Mouse (Mus musculus) hindlimb bud, embryonic 11.5 days (tissue): ENCODE measurements around the gene Bloc1s3.

ENCODE experiments used
- DNase-seq: peaks from one replicate; pipeline ENCODE4 v3.0.0-alpha.2; 2012; ENCODE audit warnings: low read depth, low spot score; ENCODE audit errors: extremely low spot score

The Bloc1s3 gene

DNA sequence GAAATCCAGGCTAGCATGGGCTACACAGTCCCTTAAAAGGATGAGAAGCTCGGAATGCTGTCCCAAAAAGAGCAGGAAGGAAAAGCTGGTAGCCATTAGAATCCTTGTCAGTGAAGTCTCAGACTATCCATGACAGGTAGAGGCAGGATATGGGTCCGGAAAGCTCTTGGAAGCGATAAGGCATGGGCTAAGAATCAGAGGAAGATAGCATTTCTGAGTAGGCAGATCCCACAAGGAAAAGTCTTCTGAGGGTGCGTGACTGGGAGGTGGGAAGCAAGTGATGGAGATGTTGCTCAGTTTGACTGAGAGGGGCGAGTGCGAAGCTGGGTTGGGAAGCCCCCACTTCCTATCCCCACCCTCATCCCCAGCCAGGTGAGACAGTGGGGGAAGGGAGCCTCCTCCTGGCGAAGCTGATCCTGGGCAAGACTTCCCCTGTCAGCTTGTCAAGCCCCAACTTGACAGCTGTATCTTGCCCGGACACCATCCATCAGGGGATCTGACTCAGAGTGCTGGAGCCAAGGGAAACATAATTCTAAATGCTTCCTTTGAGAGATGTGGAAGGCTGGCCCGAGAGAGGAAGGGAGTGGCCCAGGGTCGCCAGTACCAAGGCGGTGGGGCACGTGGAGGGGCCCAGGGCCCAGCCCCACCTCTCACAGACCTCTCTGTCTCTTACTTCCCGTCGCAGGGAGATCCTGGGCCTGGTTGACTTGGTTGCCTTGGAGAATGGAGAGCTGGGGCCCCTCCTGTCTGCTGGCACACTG lies 30.4 kb downstream of the Bloc1s3 start:
- no peak for DNase-seq

GRCm38 (mm10) chr7:19477084-19477483 lies 31.1 kb downstream of the Bloc1s3 start:
- no peak for DNase-seq

DNA sequence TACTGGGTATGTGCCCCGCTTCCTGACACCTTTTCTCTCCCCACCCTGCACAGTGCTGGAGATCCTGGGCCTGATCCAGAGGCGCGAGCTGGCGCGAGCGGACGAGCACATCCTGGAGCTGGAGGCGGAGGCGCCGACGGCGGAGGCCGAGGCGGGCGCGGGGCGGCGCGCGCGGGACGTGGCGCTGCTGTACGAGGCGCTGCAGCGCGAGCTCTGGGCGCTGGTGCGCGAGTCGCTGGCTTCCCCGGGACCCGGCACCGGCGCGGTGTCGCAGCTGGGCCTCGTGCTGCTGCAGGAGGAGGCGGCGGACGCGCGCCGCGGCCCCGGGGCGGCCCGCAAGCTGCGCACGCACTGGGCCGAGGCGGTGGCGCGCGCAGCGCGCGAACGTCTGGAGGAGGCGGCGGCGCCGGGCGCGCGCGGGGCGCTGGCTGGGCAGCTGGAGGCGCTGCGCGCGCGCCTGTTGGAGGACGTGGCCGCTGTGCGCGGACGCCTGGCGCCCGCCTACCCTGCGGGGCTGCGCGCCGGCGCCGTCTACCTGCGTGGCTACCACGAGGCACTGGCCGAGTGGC lies 34.2 kb downstream of the Bloc1s3 start:
- DNase-seq = no peak

DNA sequence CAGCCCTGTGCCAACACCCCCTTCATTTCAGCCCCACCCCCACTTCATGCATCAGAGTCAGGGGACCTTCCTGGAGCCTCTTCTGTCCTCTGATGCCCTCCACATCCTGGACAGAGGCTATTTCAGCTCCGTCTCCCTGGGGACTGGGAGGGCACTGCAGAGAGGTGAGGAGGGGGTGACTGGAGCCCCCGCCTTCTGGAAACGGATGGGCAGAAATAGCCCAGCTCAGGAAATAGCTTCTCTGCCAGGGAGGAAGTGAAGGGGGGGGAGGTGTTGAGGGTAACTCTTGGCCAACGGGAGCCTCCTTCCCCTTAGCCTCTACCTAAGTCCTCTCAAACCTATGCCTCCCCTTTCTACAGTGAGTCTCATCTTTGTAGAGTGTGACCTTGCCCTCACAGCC lies 35.8 kb downstream of the Bloc1s3 start:
- no peak for DNase-seq

GRCm38 (mm10) chr7:19470308-19470707 lies 37.9 kb downstream of the Bloc1s3 start:
- no peak for DNase-seq

DNA sequence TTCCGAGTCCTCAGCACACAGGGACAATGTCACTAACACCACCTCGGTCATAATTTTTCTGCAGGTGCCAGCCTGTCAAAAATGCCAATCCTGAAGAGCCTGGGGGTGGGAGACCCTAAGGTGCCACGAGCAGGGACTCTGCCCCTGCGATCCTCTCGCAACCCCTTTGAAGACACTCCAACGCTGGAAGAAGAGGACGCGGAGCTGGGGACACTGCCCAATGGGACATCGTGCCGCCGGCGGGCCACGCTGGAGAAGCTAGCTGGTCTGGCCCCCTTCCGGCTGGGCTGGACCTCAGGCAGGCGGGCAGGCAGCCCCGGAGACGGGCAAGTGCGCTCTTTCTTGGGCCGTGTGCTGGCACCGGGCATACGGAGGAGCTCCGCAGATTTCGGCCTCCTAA lies 38.8 kb downstream of the Bloc1s3 start:
- no peak for DNase-seq

DNA sequence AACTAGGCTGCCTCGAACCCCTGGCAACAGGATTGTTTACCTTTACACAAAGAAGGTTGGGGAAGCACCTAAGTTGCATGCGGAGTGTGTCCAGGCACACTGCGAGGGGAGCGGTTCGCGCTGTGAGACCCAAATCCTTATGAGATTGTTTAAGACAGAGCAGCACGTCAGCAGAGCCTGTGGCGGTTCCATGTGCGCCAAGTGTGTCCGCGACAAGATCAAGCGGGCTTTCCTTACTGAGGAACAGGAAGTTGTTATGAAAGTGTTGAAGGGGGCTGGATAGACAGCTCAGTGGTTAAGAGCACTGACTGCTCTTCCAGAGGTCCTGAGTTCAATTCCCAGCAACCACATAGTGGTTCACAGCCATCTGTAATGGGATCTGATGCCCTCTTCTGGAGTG lies 39.9 kb downstream of the Bloc1s3 start:
- no peak for DNase-seq

GRCm38 (mm10) chr7:19467638-19468037 lies 40.5 kb downstream of the Bloc1s3 start:
- DNase-seq = no peak

GRCm38 (mm10) chr7:19466602-19467145 lies 41.5 kb downstream of the Bloc1s3 start:
- no peak for DNase-seq

GRCm38 (mm10) chr7:19464367-19465307 lies 43.5 kb downstream of the Bloc1s3 start:
- no peak for DNase-seq

- DNase-seq = no peak
Observed at GRCm38 (mm10) chr7:19462884-19463381, 45.2 kb downstream of the Bloc1s3 start, which contains the start of gene Exoc3l2. Gene Exoc3l2, plus strand, starts transcription at chr7:19463331.

- no peak for DNase-seq
Observed at GRCm38 (mm10) chr7:19462443-19462842, 45.7 kb downstream of the Bloc1s3 start.

DNA sequence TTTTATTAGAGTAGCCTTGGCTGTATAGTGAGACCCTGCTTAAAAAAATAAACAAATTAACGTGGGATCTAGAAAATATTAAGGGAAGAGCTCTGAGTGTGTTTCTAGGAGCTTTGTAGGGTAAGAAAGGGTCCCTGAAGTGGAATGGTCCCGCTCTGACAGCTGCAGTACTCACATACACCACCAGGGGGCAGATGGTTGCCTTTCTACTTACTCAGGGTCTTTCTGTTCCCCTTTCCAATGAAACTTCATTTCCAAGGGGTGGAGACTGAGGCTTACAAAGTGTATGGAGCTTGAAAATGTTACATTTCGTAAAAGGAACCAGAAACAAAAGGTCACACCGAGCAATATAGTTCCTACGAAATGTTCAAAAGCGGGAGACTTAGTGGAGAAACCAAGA lies 46.7 kb downstream of the Bloc1s3 start:
- no peak for DNase-seq

DNA sequence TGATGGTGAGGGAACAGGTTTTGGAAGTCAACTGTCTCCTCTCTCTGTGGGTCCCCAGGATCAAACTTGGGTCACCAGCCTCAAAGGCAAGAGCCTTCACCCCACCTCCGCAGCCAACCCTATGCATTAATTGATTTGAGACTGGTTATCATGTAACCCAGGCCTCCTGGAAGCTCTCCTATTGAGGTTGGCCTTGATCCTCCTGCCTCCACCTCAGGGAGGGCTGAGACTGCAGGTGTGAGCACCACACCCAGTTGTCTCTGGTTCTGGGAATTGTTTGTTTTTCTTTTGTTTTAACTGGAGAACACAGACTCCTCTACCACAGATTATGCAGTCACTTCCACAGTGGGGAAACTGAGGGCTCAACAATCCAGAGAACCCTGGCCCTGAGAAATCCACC lies 47.7 kb downstream of the Bloc1s3 start:
- DNase-seq = no peak

GRCm38 (mm10) chr7:19459144-19459870 lies 48.9 kb downstream of the Bloc1s3 start:
- DNase-seq = no peak

DNA sequence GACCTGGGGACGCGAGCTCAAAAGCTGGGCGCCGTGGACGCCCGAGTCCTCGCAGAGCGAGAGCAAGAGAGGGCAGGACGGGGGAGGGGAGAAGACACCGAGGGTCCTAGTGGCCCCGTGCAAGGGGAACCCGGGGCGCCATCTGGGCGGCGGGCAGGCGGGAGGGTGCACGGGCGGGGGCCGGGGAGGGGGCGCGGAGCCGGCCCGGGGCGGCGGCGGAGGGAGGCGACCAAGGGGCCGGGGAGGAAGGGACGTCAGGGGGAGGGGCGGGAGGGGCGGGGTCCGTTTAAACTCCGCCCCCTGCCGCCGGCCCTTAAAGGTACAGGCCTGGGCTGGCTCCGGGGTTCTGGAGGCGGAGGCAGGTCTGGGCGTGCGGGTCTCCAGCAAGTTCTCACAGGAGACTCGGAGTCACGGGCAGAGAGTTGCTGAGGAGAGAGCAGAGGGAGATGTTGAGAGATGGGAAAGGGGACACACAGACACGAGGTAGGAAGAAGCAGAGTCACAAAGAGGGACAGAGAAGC lies 49.5 kb downstream of the Bloc1s3 start, which contains the start of gene Mark4:
Mark4 (minus strand) TSS at position 231 of the 521 bp plus-strand sequence.
- DNase-seq = no peak

GRCm38 (mm10) chr7:19458072-19458486 lies 50.1 kb downstream of the Bloc1s3 start:
- no peak for DNase-seq

DNA sequence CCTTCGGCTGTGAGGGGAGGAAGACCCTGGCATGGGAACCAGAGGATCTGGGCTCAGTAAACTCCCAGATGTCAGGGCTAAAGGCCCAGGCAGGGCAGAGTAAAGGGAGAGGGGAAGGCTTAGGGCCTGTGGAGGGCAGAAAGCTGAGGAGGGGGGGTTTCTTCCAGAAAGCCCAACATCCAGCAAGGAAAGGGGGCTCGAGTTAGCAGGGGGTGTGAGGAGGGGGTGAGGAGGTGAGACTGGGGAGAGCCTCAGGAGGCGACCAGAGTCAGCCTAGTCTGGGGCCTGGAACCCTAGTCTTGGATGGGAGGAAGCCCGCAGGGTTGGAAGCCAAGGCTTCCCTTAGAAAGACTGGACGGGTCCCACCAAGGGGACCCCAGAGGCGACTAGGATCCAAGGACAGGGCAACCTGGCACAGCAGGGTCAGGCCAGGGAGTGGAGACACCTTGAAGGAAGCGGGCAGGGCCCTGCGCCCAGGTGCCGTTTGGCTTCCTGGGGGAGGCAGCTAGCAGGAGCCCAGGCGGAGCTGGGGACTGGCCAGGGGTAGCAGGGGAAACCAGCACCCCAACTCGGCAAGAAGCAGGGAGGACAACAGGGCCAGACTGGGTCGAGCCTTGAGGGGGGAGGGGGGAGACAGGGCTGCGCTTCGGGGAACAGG lies 50.6 kb downstream of the Bloc1s3 start:
- DNase-seq = no peak

GRCm38 (mm10) chr7:19456628-19457027 lies 51.5 kb downstream of the Bloc1s3 start:
- DNase-seq = no peak
